In the genomic region with DNA sequence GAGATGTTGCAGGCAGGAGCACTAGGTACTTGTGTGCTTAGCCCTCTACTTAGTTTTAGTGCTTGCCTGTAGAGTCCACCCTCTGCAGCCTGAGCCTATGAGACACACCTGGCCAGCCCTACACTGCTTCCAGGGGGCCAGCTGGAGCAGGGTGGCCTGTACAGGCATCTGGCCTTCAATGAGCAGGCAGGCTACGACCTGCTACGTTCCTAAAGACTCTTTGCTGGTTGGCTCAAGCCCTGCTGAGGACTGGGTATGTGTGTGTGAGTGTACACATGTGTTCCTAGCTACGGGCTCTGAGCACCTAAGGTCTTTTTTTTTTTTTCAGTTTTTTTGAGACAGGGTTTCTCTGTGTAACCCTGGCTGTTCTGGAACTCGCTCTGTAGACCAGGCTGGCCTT, we compare ENCODE assay signal across 28 mouse cellular contexts. TPM values are rescaled to one million over a fixed set of nuclear protein-coding genes. Genes with fewer than 3 reads are reported as not detected.
DNase-seq lines count a peak whose midpoint lies in the region; ATAC-seq and TF ChIP-seq lines count a peak whose summit lies in the region.
"Had no signal": no experiment of that assay in that cellular context is flagged by ENCODE, and none has a peak within 500 bp of the region (broad histone marks: within the 10 kb centered on the region; RNA-seq: fewer than 3 reads in every experiment).

No protein-coding gene starts in this region.

- DNase-seq in forebrain, embryonic 11.5 days (ENCODE audit: low spot score), result peak; percentile 45
- DNase-seq in heart, adult 8-10 months (ENCODE audit: low spot score), result no peak
- no peak for DNase-seq in kidney, adult 8-10 months
- no peak for DNase-seq in thymus, adult 2 months
- DNase-seq in thymus, postnatal 0 days (ENCODE audit: low spot score), result no peak
- DNase-seq: adrenal gland, postnatal 14 days; cerebellum, adult 9-11 months; kidney, postnatal 10 days; lung, embryonic 14.5 days had no signal

- 91% methylated on average over 4 of the region's 4 CpGs for WGBS in forebrain, embryonic 11.5 days
- 93% methylated on average over 4 of the region's 4 CpGs for WGBS in forebrain, embryonic 16.5 days
- WGBS in heart, embryonic 14.5 days, result 73% methylated on average over 4 of the region's 4 CpGs
- WGBS in kidney, embryonic 15.5 days, result 88% methylated on average over 4 of the region's 4 CpGs
- 72% methylated on average over 4 of the region's 4 CpGs for WGBS in thymus, adult 2 months

- no peak overlapping the region for H3K4me2 ChIP-seq in forebrain, embryonic 11.5 days (ENCODE audit: low read depth, low read length, severe bottlenecking)
- H3K4me2 ChIP-seq in forebrain, embryonic 16.5 days (ENCODE audit: low read length), result no peak overlapping the region
- H3K4me2 ChIP-seq in heart, embryonic 14.5 days (ENCODE audit: low read length), result no peak overlapping the region
- no peak overlapping the region for H3K4me2 ChIP-seq in kidney, embryonic 15.5 days
- H3K4me2 ChIP-seq: lung, embryonic 14.5 days; neural tube, embryonic 15.5 days had no signal

- peaks cover 7% of the 10 kb centered on the region for H3K4me1 ChIP-seq in forebrain, embryonic 11.5 days (replicated peaks; ENCODE audit: control insufficient read depth, insufficient read depth, low read length)
- peaks cover 34% of the 10 kb centered on the region for H3K4me1 ChIP-seq in forebrain, embryonic 16.5 days (replicated peaks; ENCODE audit: control insufficient read depth, insufficient read depth, low read length)
- peaks cover 45 to 63% of the 10 kb centered on the region in 2 experiments for H3K4me1 ChIP-seq in heart, embryonic 14.5 days (ENCODE audit: control insufficient read depth in 2 of 2, insufficient read depth in 2 of 2, low read length in 2 of 2)
- H3K4me1 ChIP-seq in kidney, embryonic 15.5 days, result peaks cover 38% of the 10 kb centered on the region
- H3K4me1 ChIP-seq in thymus, adult 2 months (replicated peaks; ENCODE audit: control insufficient read depth, insufficient read depth, low read length), result peaks cover 62% of the 10 kb centered on the region

- no peaks in the 10 kb centered on the region for H3K27me3 ChIP-seq in forebrain, embryonic 11.5 days (ENCODE audit: control insufficient read depth, insufficient read depth, low read length)
- H3K27me3 ChIP-seq in forebrain, embryonic 16.5 days (replicated peaks; ENCODE audit: control insufficient read depth, insufficient read depth, low read length), result no peaks in the 10 kb centered on the region
- no peaks in the 10 kb centered on the region for H3K27me3 ChIP-seq in heart, embryonic 14.5 days (ENCODE audit: control insufficient read depth, insufficient read depth, low read length)
- no peaks in the 10 kb centered on the region for H3K27me3 ChIP-seq in kidney, embryonic 15.5 days
- H3K27me3 ChIP-seq in thymus, adult 2 months (ENCODE audit: control insufficient read depth, insufficient read depth, low read length), result no peaks in the 10 kb centered on the region
- H3K27me3 ChIP-seq: neural tube, embryonic 15.5 days had no signal

- ATAC-seq in forebrain, embryonic 11.5 days (replicated peaks; ENCODE audit: low FRiP score), result no peak
- no peak for ATAC-seq in forebrain, embryonic 16.5 days
- ATAC-seq in heart, embryonic 14.5 days (ENCODE audit: insufficient number of reproducible peaks, insufficient read depth, low FRiP score, low read depth), result no peak
- no peak for ATAC-seq in kidney, embryonic 15.5 days (replicated peaks; ENCODE audit: low FRiP score)
- ATAC-seq: CD4-positive, CD25-positive, alpha-beta regulatory T cell, adult 4 months; intestine, postnatal 0 days; midbrain, embryonic 16.5 days had no signal

- H3K9ac ChIP-seq in forebrain, embryonic 11.5 days (ENCODE audit: low read length), result no peak overlapping the region
- no peak overlapping the region for H3K9ac ChIP-seq in forebrain, embryonic 16.5 days (replicated peaks; ENCODE audit: low read depth, low read length)
- H3K9ac ChIP-seq in heart, embryonic 14.5 days (ENCODE audit: low read length), result no peak overlapping the region; the same call in 1 of the 2 replicates
- peak overlapping the region; percentile 4; the same call in 1 of the 2 replicates for H3K9ac ChIP-seq in kidney, embryonic 15.5 days
- H3K9ac ChIP-seq: liver, embryonic 14.5 days; lung, embryonic 14.5 days; neural tube, embryonic 15.5 days had no signal

- no peak overlapping the region for H3K4me3 ChIP-seq in forebrain, embryonic 11.5 days (ENCODE audit: low read depth, low read length)
- H3K4me3 ChIP-seq in forebrain, embryonic 16.5 days (replicated peaks; ENCODE audit: low read length), result no peak overlapping the region
- H3K4me3 ChIP-seq in heart, embryonic 14.5 days (ENCODE audit: control insufficient read depth in 1 of 2, insufficient read depth in 1 of 2, low read depth in 1 of 2, low read length in 2 of 2), result no peak overlapping the region
- no peak overlapping the region for H3K4me3 ChIP-seq in kidney, embryonic 15.5 days (replicated peaks)
- H3K4me3 ChIP-seq in thymus, adult 2 months (ENCODE audit: control insufficient read depth, insufficient read depth, low read length), result no peak overlapping the region
- H3K4me3 ChIP-seq: forebrain, embryonic 10.5 days; hindbrain, embryonic 10.5 days; myocyte; neural tube, embryonic 15.5 days had no signal

- TF ChIP-seq CTCF in thymus, adult 2 months (IDR thresholded peaks at IDR 0.05; ENCODE audit: borderline replicate concordance, control insufficient read depth, extremely low read depth, insufficient read depth, low read length, poor library complexity), result peak; percentile 23; the same call in 1 of the 2 replicates

- H3K9me3 ChIP-seq in forebrain, embryonic 11.5 days (ENCODE audit: control insufficient read depth, low read length), result no peaks in the 10 kb centered on the region
- H3K9me3 ChIP-seq in forebrain, embryonic 16.5 days (ENCODE audit: control insufficient read depth, low read length), result no peaks in the 10 kb centered on the region
- no peaks in the 10 kb centered on the region for H3K9me3 ChIP-seq in heart, embryonic 14.5 days (ENCODE audit: control insufficient read depth, low read length)
- no peaks in the 10 kb centered on the region for H3K9me3 ChIP-seq in kidney, embryonic 15.5 days (replicated peaks)
- H3K9me3 ChIP-seq: forebrain, embryonic 10.5 days; hindbrain, embryonic 10.5 days; neural tube, embryonic 15.5 days had no signal

- H3K36me3 ChIP-seq in forebrain, embryonic 11.5 days (ENCODE audit: control insufficient read depth, insufficient read depth, low read length), result no peaks in the 10 kb centered on the region
- 0 out of 2 replicates have a peak, but pooled peaks cover 7% of the 10 kb centered on the region for H3K36me3 ChIP-seq in forebrain, embryonic 16.5 days (ENCODE audit: control insufficient read depth, insufficient read depth)
- peaks cover 23% of the 10 kb centered on the region for H3K36me3 ChIP-seq in heart, embryonic 14.5 days (ENCODE audit: control insufficient read depth, insufficient read depth, low read length)
- peaks cover 18% of the 10 kb centered on the region for H3K36me3 ChIP-seq in kidney, embryonic 15.5 days
- peaks cover 13% of the 10 kb centered on the region for H3K36me3 ChIP-seq in thymus, adult 2 months (ENCODE audit: control insufficient read depth, insufficient read depth, low read length)

- no peak overlapping the region for H3K27ac ChIP-seq in forebrain, embryonic 11.5 days (ENCODE audit: low read depth, low read length)
- H3K27ac ChIP-seq in forebrain, embryonic 16.5 days (ENCODE audit: low read length), result no peak overlapping the region
- H3K27ac ChIP-seq in heart, embryonic 14.5 days (replicated peaks in 1 of 2; ENCODE audit: control insufficient read depth in 1 of 2, insufficient read depth in 1 of 2, low read depth in 2 of 2, low read length in 2 of 2), result peak overlapping the region; percentile 95 to 96
- H3K27ac ChIP-seq in kidney, embryonic 15.5 days, result no peak overlapping the region
- H3K27ac ChIP-seq in thymus, adult 2 months (ENCODE audit: control insufficient read depth, insufficient read depth, low read length), result peak overlapping the region; percentile 63
- H3K27ac ChIP-seq: forebrain, embryonic 10.5 days; hindbrain, embryonic 10.5 days; liver, embryonic 14.5 days; neural tube, embryonic 15.5 days had no signal

- no peak for TF ChIP-seq POLR2A in thymus, adult 2 months (IDR thresholded peaks at IDR 0.05; ENCODE audit: control insufficient read depth, extremely low read depth, insufficient read depth, low read length, poor library complexity)

RNA-seq across cellular contexts. Expression of a gene that starts 3.5 kb away (rescaled TPM):
- 15.8 and 18.6 TPM in 2 replicates for polyA plus RNA-seq in forebrain, embryonic 11.5 days (2014; fragmentation: Nextera tagmentation; extraction: Ambion mirVana)
- 15.1 and 17.4 TPM in 2 replicates for polyA plus RNA-seq in forebrain, embryonic 16.5 days (2015; fragmentation: Nextera tagmentation; extraction: Ambion mirVana)
- 16.4 and 22.5 TPM in 2 replicates for polyA plus RNA-seq in heart, embryonic 14.5 days (2014; fragmentation: Nextera tagmentation; extraction: Ambion mirVana)
- 10 to 100 TPM; 19.5 to 24.0 (median 20.8) TPM for total RNA-seq in heart, adult 8-10 months (2022)
- 15.6 and 17.5 TPM in 2 replicates for polyA plus RNA-seq in kidney, embryonic 15.5 days (2015; fragmentation: Nextera tagmentation; extraction: Ambion mirVana)
- 316 and 374 TPM in 2 replicates for polyA plus RNA-seq in thymus, adult 2 months (2012; rRNA removed)
- 25.2 and 27.1 TPM in 2 replicates for polyA plus RNA-seq in thymus, postnatal 0 days (2015; fragmentation: Nextera tagmentation; extraction: Ambion mirVana)

RNA-seq across cellular contexts. Expression of a gene that starts 13.8 kb away (rescaled TPM):
- not detected in 2 replicates for polyA plus RNA-seq in forebrain, embryonic 11.5 days (2014; fragmentation: Nextera tagmentation; extraction: Ambion mirVana)
- polyA plus RNA-seq in forebrain, embryonic 16.5 days (2015; fragmentation: Nextera tagmentation; extraction: Ambion mirVana), result 0.19 TPM in 1 of 2 replicates, not detected in the other
- polyA plus RNA-seq in heart, embryonic 14.5 days (2014; fragmentation: Nextera tagmentation; extraction: Ambion mirVana), result 0.30 TPM in 1 of 2 replicates, not detected in the other
- not detected for total RNA-seq in heart, adult 8-10 months (2022)
- not detected in 2 replicates for polyA plus RNA-seq in kidney, embryonic 15.5 days (2015; fragmentation: Nextera tagmentation; extraction: Ambion mirVana)
- polyA plus RNA-seq in thymus, adult 2 months (2012; rRNA removed), result 0.08 TPM in 2 replicates
- polyA plus RNA-seq in thymus, postnatal 0 days (2015; fragmentation: Nextera tagmentation; extraction: Ambion mirVana), result 0.13 TPM in 1 of 2 replicates, not detected in the other
- total RNA-seq: adrenal gland, postnatal 14 days; gastrocnemius, postnatal 4 days; layer of hippocampus, postnatal 14 days; left cerebral cortex, postnatal 10 days; megakaryocyte-erythroid progenitor cell, adult 5-6 weeks had no signal
- polyA plus RNA-seq: brain, embryonic 14.5 days; CD4-positive, CD25-positive, alpha-beta regulatory T cell, adult 4 months; embryonic facial prominence, embryonic 11.5 days; forebrain, embryonic 10.5 days; intestine, postnatal 0 days; limb, embryonic 14.5 days; liver, embryonic 14.5 days; lung, embryonic 14.5 days; midbrain, embryonic 16.5 days; myocyte; neural tube, embryonic 15.5 days; stomach, embryonic 16.5 days had no signal

RNA-seq across cellular contexts. Expression of a gene that starts 17.0 kb away (rescaled TPM):
- 110 TPM in 2 replicates for polyA plus RNA-seq in forebrain, embryonic 11.5 days (2014; fragmentation: Nextera tagmentation; extraction: Ambion mirVana)
- 118 and 139 TPM in 2 replicates for polyA plus RNA-seq in forebrain, embryonic 16.5 days (2015; fragmentation: Nextera tagmentation; extraction: Ambion mirVana)
- polyA plus RNA-seq in heart, embryonic 14.5 days (2014; fragmentation: Nextera tagmentation; extraction: Ambion mirVana), result 39.8 and 48.4 TPM in 2 replicates
- total RNA-seq in heart, adult 8-10 months (2022), result 10 to 100 TPM; 15.8 to 19.5 (median 17.7) TPM
- polyA plus RNA-seq in kidney, embryonic 15.5 days (2015; fragmentation: Nextera tagmentation; extraction: Ambion mirVana), result 99.2 and 102 TPM in 2 replicates
- polyA plus RNA-seq in thymus, adult 2 months (2012; rRNA removed), result 96.3 and 98.4 TPM in 2 replicates
- 86.9 and 88.5 TPM in 2 replicates for polyA plus RNA-seq in thymus, postnatal 0 days (2015; fragmentation: Nextera tagmentation; extraction: Ambion mirVana)

RNA-seq across cellular contexts. Expression of a gene that starts 17.1 kb away (rescaled TPM):
- polyA plus RNA-seq in forebrain, embryonic 11.5 days (2014; fragmentation: Nextera tagmentation; extraction: Ambion mirVana), result 1,172 and 1,252 TPM in 2 replicates
- polyA plus RNA-seq in forebrain, embryonic 16.5 days (2015; fragmentation: Nextera tagmentation; extraction: Ambion mirVana), result 370 and 388 TPM in 2 replicates
- polyA plus RNA-seq in heart, embryonic 14.5 days (2014; fragmentation: Nextera tagmentation; extraction: Ambion mirVana), result 354 and 357 TPM in 2 replicates
- 10 to 100 TPM; 30.5 to 40.3 (median 34.7) TPM for total RNA-seq in heart, adult 8-10 months (2022)
- polyA plus RNA-seq in kidney, embryonic 15.5 days (2015; fragmentation: Nextera tagmentation; extraction: Ambion mirVana), result 662 and 691 TPM in 2 replicates
- polyA plus RNA-seq in thymus, adult 2 months (2012; rRNA removed), result 81.8 and 116 TPM in 2 replicates
- polyA plus RNA-seq in thymus, postnatal 0 days (2015; fragmentation: Nextera tagmentation; extraction: Ambion mirVana), result 582 and 637 TPM in 2 replicates

RNA-seq across cellular contexts. Expression of a gene that starts 26.7 kb away (rescaled TPM):
- polyA plus RNA-seq in forebrain, embryonic 11.5 days (2014; fragmentation: Nextera tagmentation; extraction: Ambion mirVana), result 6.2 TPM in 1 of 2 replicates, not detected in the other
- 2.0 TPM in 1 of 2 replicates, not detected in the other for polyA plus RNA-seq in forebrain, embryonic 16.5 days (2015; fragmentation: Nextera tagmentation; extraction: Ambion mirVana)
- 0.88 and 3.6 TPM in 2 replicates for polyA plus RNA-seq in heart, embryonic 14.5 days (2014; fragmentation: Nextera tagmentation; extraction: Ambion mirVana)
- not detected for total RNA-seq in heart, adult 8-10 months (2022)
- polyA plus RNA-seq in kidney, embryonic 15.5 days (2015; fragmentation: Nextera tagmentation; extraction: Ambion mirVana), result 4.3 TPM in 1 of 2 replicates, not detected in the other
- polyA plus RNA-seq in thymus, adult 2 months (2012; rRNA removed), result not detected in 2 replicates
- 2.4 and 6.3 TPM in 2 replicates for polyA plus RNA-seq in thymus, postnatal 0 days (2015; fragmentation: Nextera tagmentation; extraction: Ambion mirVana)
- total RNA-seq: adrenal gland, postnatal 14 days; gastrocnemius, postnatal 4 days; layer of hippocampus, postnatal 14 days; left cerebral cortex, postnatal 10 days had no signal
- polyA plus RNA-seq: brain, embryonic 14.5 days; CD4-positive, CD25-positive, alpha-beta regulatory T cell, adult 4 months; hindbrain, embryonic 10.5 days; midbrain, embryonic 16.5 days; stomach, embryonic 16.5 days had no signal

Comparison
In these comparisons a context has a peak if more than half of its experiments do, and no peak if none do; other contexts are left out.
1. RNA of a gene that starts 3.5 kb away (polyA plus RNA-seq): 316 to 374 TPM in thymus, adult 2 months; 25.2 to 27.1 TPM in thymus, postnatal 0 days, 16.4 to 22.5 TPM in heart, embryonic 14.5 days, 15.6 to 17.5 TPM in kidney, embryonic 15.5 days, 15.1 to 17.4 TPM in forebrain, embryonic 16.5 days and 15.8 to 18.6 TPM in forebrain, embryonic 11.5 days; every median in the first group is over 10 times any median in the second.
2. H3K27ac ChIP-seq: peak in heart, embryonic 14.5 days (2 of 2) and thymus, adult 2 months (single experiment); none in forebrain, embryonic 11.5 days (single experiment), forebrain, embryonic 16.5 days (single experiment) and kidney, embryonic 15.5 days (single experiment).